Mouse (Mus musculus) cerebellum, adult 9-11 months (tissue): ENCODE data around the gene Bcl3.

ENCODE experiments used
- DNase-seq: peaks from one replicate; pipeline ENCODE4 v3.0.0; 2022

Bcl3 gene

DNA sequence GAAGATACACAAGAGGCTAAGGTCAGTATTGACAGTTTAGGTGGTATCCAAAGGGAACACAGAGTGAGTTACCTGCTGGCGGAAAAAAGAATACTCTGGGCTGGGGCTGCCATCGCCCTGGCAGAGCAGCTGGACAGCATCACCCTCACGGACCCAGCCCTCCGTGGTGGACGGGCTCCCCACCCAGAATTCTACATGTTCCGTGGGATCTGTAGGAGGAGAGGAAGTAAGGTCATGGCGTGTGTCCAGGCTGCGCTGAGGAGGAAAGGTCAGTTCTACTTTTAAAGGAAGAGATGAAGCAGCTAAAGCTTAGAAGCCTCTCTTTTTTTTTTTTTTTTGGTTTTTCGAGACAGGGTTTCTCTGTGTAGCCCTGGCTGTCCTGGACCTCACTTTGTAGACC lies 58.0 kb downstream of the Bcl3 start:
- DNase-seq, result no peak

GRCm38 (mm10) chr7:19763829-19764477 lies 58.6 kb downstream of the Bcl3 start:
- no peak for DNase-seq

DNA sequence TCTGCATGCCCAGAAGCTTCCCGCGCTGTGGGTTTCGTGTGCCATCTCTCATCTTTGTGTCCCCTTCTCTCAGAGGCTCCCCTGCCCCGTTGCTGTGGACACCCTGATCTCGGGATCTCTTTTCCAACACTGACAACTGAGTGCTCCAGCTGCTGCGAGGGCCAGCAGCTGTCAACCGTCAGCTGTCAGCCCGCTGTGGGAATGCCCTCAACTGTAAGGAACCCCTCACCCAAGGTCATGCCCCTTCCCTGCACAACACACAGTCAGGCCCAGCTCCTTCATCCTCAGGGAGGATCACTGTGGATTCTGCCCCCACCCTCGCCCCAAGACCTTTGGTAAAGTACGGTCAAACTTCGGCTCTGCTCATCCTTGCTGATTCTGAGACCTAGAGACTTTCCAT lies 60.3 kb downstream of the Bcl3 start:
- no peak for DNase-seq

DNA sequence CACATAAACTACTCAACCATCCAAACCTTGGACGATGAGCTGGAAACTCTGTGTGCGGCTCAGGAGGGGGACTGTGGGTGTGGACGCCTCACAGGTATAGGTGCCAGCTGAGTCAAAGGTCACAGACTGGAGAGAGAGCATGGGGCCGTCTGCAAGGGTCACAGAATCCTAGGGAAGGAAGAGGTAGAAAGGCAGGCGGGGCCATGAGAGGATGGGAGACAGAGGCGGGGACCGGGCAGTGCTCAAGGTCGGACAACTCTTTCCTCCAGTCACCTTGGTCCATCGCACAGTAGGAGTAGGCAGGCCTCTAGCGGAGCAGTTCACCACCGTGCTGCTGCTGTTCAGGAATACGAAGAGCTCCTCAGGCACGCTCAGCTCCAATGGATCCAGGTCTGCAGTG lies 62.5 kb downstream of the Bcl3 start:
- DNase-seq, result no peak

DNA sequence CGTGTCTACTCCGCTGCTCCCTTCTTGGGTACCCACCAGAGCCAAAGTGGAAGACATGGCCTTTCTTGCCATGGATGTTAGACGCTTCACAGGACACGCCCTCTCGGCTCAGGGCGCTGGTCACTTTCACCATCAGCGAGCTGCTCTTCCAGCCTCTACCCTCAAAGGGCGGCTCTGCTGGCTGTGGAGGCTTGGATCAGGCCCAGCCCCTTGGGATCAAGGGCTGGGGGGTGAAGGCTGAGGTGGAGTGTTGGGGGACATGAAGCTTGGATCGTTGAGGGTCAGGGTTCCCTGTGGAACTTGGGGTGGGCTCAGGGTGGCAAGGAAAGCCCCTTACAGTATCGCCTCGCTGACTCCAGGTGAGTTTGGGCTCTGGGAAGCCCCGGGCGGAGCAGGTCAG lies 63.9 kb downstream of the Bcl3 start:
- no peak for DNase-seq
